Mouse (Mus musculus) embryonic fibroblast, embryonic 13.5 days (primary cell): ENCODE measurements around the gene Letm1.

ENCODE experiments used
- CTCF ChIP-seq: IDR thresholded peaks from 2 replicates; pipeline ENCODE4 v1.5.1; 2011; ENCODE audit warnings: mild to moderate bottlenecking, control low read depth, low read length, moderate library complexity, borderline replicate concordance; ENCODE audit not compliant: insufficient read depth
- POLR2A ChIP-seq: IDR thresholded peaks from 2 replicates; pipeline ENCODE4 v1.6.1; 2011; ENCODE audit warnings: low read depth, mild to moderate bottlenecking, control low read depth, low read length, moderate library complexity

- TF ChIP-seq CTCF (peak; percentile 76), POLR2A (no peak)
Observed at GRCm38 (mm10) chr5:33737903-33738321, 44.7 kb downstream of the Letm1 start.
